Mouse (Mus musculus) activated CD4-positive, CD25-positive, alpha-beta regulatory T cell, adult 4 months (primary cell): ENCODE measurements around the gene Mlxip. TPM values are rescaled to one million over a fixed set of nuclear protein-coding genes. Genes with fewer than 3 reads are reported as not detected.

Experiments
- ATAC-seq: one replicate; pipeline ENCODE4 v1.8.0; 2017
- polyA plus RNA-seq, 2 experiments: library from polyadenylated mRNA; unstranded; fragments of 100-300 nt; shearing (Covaris generic); gene quantifications; one replicate each; pipeline ENCODE4 v1.2.1; 2017

Mlxip gene
- 10 to 100 TPM; 14.7 to 17.5 TPM for polyA plus RNA-seq

DNA sequence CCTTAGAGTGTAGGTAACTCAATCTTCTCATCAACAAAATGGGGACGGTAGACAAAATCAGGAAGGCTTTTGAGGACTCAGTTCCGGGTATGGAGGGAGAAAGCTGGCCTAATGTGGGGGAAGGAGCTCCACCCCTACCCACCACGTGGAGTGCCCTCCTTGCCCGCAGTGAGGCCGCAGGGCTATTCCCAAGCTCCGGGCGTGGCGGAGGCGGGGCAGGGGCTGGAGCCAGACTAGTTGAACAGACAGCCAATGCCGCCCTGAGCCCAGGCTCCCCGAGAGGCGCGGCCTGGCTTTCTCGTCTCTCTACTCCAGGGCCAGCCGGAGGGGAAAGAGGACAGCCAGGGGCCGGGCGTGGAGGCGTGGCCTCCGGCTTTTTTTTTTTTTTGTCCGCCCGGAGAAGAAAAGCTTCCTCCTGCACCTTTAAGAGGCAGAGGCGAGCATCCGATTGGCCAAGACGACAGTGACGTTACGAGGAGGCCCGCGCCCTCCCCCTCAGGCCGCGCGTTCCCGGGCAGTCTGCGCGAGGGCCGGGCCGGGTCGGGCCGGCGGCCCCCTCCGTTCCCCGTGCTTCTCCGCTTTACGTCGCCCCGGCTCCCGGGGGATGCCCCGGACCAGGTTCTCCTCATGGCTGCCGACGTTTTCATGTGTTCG, at the start of gene Mlxip:
Gene Mlxip, plus strand, starts transcription at position 496 of the 654 bp plus-strand sequence.
- ATAC-seq, result peak; percentile 89

DNA sequence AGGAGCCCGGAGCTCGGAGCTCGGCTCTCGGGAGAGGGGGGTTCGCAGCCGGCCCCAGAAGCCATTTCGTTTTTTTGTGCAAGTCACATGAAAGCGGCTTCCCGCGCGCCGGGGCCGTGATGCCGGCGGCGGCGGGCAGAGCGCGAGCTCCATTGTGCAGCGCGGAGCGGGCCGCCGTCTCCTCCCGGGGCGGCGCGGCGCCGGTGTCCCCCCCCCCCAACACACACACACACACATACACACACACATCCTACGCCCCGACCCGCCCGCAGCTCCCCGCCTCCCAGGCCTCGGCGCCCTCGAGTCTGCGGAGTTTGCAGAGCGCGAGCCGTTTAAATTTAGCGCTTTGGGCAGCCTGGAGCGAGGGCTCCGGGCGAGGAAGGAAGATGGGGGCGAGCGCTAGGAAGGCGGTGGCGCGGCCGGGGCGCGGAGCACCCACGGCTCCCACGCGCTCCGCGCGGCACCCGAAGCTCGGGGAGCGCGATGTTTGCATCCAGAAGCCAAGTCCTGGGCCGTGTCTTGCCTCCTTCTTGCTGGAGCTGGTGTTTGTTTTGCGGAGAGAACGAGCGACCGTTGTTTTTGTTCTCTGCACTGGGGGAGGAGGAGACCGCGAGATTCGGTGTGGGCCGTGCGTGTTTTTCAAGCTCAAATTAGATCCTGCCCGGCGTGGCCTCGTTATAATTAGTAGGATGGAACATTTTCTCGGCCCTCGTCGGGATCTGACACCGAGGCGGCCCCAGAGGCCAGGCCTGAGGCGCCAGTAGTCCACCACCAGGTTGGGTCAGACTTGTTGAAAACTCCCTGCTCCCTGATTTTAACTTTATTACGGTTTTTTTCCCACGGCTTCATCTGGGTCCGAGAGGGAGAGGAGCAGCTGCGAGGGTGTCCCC, 49.4 kb upstream of the Mlxip start:
- ATAC-seq, result no peak

DNA sequence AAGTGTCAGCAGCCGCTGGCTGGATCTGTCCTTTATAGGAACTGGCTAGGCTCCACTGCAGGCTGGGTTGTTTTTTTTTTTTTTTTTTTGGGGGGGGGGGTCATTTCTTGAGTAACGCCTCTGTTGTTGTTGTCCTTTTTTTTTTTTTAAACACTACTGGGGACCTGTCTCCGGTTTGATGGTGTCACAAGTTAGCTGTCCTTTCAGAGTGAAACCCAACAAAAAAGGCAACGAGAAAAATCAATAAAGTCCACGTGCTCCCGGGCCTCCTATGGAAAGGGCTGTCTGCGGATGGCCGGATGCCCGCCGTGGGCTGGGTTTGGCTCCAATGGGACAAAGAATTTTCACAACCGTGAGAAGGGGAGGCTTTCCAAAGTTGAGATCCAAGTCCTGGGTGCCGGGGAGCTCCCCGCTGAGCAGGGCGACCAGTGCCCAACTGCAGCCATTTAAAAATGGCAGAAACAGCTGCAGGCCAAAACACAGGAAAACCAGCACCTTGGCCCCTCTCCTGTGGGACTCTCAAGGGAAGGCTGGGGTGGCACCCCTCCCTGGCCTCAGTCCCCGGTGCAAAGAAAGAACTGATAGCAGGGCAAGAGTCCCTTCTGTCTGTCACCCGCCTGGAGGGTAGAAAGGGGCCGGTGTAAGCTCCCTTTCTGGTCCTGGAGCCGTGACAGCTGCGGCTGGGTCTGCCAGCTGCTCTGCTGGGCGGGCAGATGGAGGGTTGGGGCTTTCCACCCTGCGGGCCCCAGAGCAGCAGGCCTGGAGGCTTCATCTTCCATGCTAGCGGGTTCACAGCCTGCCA, 48.5 kb upstream of the Mlxip start:
- no peak for ATAC-seq

DNA sequence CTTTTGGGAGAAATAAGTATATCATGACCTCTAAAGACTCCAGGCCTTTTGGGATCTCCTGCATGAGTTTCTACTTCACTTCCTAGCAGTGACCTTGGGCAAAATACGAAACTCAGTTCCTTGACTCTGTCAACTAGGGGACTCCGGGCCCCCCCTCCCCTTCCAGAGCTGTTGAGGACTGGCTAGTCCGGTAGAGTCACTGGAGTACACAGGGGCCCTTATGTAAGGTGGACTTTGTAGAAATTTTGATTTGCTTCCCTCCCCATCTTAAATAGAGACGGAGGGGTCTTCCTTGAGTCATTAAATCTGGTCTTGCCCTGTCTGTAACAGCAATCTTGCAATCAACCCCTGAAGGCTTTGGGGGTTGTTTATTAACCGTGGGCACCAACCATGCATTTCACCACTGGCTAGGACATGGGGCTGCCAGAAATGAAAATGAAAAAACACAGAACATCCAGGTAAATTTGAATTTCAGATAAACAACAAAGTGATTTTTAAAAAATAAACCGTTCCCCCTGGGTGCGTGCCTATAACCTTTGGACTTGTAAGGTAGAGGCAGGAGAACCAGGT, 47.8 kb upstream of the Mlxip start:
- ATAC-seq, result no peak

DNA sequence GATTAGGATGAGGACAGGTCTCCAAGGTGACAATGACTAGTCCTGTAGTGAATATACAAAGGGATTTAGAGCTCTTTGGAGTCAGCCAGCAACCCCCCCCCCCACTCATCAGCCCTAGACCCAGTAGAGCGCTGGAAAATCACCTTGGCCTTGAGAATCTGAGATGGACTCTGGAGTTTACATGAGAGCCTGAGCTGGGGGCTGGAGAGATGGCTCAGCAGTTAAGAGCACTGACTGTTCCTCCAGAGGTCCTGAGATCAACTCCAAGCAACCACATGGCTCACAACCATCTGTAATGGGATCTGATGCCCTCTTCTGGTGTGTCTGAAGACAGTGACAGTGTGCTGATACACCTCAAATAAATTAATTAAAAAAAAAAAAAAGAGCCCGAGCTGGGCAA, 46.6 kb upstream of the Mlxip start:
- ATAC-seq, result no peak

DNA sequence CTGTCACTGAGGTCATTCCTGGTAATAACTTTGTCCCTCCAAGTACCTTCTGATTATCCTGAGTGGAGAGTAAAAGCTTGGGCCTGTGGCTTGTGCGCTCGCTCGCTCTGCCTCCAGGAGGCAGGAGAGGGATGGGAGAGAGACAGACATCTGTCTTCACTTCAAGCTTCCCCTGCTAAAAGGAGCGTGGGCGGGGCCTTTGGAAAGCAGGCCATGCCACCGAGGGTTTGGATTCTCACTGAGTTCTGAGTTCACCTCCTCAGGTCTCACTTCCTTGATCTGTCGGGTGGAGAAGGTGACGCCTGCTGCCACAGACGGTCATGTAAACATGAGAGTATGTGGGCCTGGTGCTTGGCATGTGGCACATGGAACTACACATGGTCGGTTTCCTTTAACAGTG, 44.2 kb upstream of the Mlxip start:
- no peak for ATAC-seq

DNA sequence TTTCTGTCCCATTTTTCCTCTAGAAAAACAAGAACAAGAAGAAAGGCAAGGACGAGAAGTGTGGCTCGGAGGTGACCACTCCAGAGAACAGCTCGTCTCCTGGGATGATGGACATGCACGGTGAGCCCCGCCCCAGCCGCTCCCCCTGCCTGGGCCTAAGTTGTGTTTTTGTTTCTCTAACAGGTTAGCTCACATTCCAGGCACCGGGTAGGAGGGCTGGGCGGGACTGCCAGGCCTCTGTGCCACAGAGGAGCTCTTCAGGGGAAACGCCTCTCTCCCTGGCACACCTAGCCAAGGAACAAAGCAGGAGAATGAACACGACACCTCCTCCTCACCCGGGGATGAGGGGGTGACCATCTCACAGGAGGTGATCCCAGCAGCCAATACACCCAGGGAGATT, 38.7 kb upstream of the Mlxip start:
- no peak for ATAC-seq

DNA sequence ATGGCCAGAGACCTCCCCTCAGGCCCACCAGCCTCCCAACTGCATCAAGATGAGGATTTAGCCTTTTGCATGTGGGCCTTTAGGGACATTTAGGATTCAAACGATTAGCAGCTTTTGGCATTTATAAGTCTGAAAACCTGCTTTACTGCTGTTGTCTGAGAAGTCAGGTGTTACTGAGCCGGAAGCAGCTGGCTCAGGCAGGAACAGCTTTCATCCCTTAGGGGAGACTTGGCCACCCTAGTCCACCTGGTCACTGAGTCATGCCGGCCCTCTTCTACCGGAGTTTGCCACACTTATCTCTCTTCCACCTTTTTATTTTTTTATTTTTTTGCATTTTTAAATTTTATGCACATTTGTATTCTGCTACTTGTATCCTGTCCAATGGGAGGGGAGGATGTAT, 37.3 kb upstream of the Mlxip start:
- ATAC-seq, result no peak

DNA sequence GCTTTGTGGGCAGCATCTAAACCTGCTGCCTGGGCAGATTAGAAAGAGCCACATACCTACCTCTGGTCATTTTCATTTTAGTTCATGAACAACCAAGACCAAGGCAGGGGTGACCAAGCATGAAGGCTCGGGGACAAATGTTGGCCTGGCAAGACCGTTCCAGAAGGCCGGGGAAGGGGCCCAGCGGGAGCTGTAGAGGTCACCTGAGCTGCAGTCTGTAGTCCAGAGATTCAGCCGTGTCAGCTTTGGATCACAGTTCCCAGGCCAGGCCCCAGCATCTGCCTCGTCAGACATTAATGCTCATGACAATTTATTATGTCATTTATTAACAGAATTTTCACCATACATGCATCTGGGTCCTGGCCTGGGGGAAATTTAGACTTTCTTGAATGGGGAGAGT, 35.2 kb upstream of the Mlxip start:
- no peak for ATAC-seq

DNA sequence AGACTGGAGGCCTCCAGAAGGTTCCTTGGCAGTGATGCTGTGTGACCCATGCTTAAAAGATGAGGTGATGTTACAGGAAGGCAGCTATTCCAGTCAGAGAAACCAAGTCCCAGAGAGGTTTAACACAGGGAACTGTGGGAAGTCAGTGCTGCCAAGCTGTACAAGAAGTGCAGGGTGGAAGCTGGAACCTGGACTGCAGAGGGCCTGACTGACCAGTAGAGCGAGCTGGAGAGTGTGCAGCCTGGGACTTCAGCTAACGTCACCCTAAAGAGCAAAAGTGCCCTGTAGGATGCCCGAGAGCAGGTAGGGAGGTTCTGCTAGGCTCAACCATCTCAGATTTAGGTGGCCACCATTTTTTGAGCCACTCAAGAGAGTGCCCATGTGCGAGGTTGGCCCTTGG, 31.7 kb upstream of the Mlxip start:
- no peak for ATAC-seq

DNA sequence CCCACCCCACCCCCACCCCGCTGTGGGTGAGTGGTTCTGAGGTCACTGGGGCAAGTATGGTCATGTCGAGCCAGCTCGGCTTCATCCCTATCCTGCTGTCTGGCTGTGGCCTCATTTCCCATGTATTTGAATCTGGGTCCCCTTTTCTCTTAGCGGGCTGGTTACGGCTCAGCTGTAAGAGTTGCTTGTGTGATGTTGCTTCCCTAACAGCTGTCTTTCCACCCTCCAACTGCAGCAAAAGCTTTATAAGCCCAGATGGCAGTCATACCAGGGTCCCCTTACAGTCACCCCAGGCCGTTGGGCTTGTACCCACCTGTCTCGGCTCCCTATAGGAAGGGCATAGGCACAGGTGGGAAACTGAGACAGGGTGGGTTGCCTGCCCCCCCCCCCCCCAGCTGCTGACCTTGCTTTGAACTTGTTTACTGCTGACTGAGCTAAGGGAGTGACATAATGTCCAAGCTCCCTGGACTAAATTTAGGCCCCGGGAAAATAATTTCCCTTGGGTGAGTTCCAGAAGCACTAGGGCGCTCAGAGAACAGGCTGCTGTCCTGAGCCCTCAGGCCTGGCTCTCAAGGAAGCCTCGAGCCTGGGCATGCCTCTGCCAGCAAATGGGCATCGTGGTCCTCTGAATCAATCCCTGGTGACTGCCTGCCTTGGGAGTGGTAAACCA, 30.2 kb upstream of the Mlxip start:
- ATAC-seq, result no peak

DNA sequence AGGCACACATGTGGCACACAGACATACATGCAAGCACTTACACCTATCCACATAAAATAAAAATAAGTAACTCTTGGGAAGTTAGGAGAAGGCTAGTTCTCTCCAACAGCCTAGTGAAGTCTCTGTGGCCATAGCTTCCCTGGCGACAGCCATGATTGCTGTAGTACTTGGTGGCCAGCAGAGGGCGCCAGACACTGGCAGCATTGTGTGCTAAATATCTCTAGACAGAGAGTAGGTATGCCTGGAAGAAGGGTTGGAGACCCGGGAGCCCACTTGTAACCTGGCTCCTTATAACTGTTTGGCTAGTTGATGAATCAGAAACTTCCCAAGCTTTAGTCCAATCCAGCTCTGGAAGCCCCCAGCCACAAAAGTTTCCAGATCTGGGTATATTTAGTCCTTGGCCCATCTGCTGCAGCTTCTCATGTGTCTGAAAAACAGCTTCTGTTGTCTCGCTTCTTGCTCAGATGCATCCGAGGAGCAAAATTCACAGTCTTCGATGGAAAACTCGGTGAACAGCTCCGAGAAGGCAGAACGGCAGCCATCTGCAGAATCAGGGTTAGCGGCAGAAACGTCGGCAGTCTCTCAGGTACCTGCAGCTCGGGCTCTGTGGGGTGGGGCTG, 25.6 kb upstream of the Mlxip start:
- no peak for ATAC-seq

DNA sequence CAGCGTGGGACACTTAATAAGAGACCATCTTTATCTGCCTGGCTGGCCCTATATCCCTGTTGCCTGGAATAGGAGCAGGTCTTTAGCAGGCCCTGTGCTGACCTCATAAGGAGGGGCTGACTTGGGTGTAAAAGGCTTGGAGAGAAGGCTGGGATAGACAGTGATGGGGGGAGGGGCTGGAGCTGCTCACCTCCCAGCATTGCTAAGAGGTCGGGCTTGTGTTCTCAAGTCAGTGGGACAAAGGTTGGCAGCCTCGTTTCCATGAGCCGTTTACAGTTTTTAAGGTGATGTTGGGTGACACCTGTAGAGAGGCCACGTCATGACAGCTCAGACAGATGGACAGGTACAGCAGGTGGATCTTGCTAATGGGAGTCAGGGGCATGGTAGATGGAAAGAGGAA, 24.5 kb upstream of the Mlxip start:
- no peak for ATAC-seq

DNA sequence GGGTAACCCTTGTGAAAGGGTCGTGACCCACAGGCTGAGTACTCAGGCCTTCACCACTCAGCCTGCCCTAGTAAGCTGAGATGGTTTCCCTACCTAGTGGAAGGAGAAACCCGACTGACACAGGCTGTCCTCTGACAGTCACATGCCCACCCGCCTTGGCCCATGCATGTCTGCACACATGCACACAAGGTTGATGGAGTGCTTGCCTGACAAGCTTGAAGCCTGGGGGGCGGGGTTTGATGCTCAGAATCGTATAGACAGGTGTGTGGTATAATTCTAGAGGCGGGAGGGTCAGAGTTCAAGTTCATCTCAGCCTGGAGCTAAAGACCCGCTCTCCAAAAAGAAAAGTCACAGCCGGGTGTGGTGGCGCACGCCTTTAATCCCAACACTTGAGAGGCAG, 19.3 kb upstream of the Mlxip start:
- ATAC-seq, result no peak

DNA sequence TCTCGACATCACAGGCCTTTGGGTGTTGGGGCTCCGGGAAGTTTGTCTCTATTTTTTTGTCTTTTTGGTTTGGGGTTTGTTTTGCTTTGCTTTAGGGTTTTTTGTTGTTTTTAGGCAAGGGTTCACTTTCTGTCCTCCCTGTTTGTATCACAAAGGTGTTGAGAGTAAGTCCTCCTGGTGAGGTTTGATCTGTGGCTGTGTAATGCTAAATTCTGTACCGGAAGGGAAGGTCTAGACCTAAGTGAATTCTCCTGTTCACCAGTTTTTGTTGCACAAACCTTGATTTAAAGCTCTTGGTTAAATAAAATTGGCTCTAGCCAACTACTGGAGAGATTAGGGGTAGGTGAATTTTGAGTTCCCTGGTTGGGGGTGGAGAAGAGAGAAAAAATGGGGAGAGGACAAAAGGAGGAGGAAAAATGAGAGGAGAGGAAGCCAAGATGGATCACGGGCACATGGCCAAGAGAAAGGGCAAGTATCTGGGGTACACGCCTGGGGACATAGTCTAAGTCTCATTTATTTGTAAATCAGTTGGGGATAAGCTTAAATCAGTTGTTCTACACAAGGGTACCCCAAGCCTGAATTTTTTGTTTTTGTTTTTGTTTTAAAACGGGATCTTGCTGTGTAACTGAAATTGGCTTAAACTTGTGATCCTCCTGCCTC, 18.7 kb upstream of the Mlxip start:
- ATAC-seq, result no peak

DNA sequence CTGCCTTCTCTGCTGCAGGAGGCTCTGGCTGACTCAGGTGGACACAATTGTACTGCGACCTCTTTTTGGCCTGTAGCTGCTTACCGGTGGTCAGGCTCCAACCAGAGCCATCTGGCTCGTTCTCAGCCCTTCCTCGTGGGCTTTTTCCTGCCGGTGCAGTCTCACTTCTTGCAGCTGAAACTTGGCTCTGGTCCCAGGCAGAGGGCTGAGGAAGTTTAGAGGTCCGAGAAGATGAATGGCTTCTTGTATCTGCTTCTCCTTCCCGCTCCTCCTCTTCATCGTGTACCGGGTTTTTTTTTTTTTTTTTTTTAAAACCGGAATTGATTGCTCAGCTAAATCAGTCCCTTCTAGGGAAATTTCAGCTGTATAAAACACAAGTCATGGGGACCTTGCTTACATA, 18.0 kb upstream of the Mlxip start:
- ATAC-seq, result no peak

DNA sequence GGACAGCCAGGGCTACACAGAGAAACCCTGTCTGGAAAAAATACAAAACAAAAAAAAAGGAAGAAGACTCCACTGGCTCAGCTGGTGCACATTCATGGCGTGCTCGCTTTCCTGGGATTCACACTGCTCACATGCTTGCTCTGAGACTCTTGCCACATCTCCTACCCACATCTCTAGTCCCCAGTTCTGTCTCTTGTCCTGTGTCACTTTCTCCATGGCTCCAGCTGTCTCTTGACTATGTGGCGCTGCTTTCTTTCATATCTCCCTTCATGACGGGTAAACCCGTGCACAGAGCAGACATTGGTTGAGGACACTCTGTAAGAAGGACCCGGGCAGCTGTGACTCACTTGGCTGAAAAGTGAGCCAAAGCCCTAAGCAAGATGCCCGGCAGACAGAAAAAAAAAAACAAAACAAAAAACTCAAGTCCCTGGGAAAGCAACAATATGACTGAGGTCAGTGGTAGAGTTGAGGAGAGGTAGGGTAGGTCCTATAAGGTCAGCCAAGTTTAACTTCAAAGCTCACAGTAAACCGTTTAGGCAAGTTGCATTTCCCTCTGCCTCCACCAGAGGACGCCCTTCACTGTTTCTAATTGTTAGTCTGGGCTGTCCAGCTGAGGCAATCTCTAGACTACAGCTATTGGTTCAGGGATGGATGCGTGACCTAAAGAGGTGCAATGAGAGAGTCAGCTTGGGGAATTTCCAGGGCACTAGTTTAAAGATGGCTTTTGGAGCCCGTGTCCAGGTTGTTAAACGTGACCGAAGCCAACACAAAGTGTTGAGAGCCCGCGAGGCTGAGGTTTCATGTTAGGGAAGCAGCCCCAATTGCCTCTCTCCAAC, 17.3 kb upstream of the Mlxip start:
- peak; percentile 57 for ATAC-seq

DNA sequence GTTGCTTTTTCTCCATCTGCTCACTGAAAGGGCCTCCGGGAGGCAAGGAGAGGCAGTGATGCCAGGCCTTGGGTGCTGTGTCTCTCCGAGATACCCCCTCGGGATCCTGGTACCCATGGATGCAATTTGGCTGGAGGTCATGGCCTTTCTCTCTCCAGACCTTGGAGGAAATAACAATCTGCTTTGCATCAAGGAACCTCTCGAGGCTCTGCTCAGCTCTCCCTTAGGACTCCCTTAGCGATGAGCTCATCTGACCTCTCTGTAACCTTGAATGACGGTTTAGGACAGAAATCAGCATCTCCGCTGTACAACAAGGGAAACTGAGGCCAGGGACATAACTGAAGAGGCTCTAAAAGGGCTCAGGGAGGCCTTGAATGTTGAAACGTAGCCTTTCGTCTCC, 15.9 kb upstream of the Mlxip start:
- ATAC-seq, result no peak

DNA sequence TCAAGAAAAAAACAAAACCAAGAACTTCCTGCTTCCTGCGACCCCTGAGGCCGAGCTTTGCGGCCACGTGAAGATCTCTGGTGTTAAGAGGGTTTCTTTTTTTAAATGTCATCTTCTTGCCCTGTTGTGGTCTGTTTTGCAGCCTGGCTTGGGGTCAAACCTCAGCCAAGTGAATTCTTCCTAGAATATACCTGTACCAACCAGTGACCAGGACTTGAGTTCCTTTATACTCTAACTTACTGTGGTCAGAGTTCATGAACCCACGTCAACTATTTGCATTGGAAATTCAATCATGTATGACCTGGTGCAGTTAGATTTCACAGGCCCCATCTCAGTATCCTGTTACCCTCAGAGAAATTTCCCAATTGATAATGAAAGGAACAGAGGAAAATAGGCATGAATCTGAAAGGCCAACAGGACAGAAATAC, 15.1 kb upstream of the Mlxip start:
- no peak for ATAC-seq

DNA sequence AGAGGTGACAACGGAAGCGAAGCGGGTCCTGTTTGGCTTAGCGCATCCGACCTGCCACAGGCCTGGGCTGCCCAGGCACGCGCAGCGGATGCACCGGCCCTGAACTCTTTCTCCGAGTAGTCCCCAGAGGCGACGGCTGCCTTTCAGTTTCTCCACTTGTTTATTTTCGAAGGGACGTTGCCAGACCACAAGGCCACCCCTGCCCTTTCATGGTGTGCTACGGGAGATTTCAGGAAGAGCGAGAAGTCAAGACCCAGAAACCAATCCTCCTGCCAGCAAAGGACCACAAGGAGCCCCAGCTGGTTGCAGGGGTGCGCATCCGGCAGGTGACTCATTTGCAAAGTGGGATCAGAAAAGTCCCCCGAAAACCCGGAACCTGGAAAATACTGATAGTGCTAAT, 12.6 kb upstream of the Mlxip start:
- ATAC-seq, result no peak
